Mouse (Mus musculus): ENCODE results near the gene Rgs3. TPM values are rescaled to one million over a fixed set of nuclear protein-coding genes. Genes with fewer than 3 reads are reported as not detected.

Gene Rgs3
- total RNA-seq, 2 experiments from 2014 or later = 45.0 to 46.1 TPM

DNA sequence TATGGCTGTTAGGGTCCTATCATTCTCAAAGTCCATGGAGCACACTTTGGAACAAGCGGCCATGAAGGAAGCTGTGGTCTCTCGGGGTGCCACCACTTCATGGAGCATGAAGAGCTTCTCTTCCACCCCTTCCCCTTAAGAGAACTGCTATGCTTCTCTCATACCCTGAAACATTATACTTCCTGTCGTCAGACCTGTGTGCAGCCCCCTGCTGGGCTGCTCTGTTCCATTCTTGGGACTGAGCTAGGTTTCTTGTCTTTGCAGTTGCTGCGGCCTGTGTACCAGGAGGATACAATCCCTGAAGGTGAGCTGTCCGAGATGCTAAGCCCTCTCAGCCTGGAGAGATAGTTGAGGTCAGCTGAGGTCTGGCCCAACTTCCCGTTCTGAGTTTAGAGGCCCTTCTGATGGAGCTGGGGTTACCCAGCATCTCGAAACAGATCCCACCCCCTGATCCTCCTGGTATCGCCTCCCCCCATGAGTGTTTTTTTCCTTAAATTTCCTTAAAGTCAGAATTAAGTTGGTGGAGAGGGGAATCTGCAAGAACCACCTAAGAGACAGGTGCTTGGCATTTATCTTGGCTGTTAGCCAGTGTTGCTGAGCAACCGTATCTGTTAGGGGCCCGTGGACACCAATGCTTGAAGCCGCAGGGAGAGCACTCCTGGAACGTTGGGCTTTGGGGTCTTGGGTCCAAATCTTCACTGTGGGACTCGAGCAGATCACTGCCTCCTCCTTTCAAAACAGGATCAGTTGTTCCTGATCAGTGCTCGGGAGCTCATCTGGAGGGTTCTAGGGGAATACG, 66.8 kb downstream of the Rgs3 start:
- 0 out of 2 replicates have a peak, but pooled peaks have one; percentile 16 for ATAC-seq (ENCODE audit: poor library complexity, severe bottlenecking)

GRCm38 (mm10) chr4:62627331-62627730, 67.7 kb downstream of the Rgs3 start:
- ATAC-seq (ENCODE audit: poor library complexity, severe bottlenecking) = no peak

- no peak for ATAC-seq (ENCODE audit: poor library complexity, severe bottlenecking)
Measured at GRCm38 (mm10) chr4:62628547-62628946, 68.9 kb downstream of the Rgs3 start.

DNA sequence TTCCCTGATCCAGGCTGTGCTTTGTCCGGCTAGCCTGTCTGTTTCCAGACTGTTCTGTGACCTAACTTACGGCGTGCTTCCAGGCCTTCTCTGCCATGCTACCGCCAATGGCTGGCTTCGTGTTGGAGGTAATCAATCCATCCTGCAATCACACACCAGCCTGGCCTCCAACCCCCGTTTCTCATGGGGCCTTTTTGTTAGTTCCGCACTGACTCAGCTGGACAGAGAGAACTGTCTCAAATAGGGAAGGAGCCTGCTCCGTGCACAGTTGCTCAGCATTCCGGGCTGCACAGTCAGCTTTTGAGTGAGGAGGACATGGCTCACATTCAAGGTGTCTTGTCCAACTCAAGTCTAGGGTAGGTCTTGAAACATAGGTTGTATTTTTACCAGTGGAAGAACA, 69.8 kb downstream of the Rgs3 start:
- peak; percentile 77 for ATAC-seq (ENCODE audit: poor library complexity, severe bottlenecking)

DNA sequence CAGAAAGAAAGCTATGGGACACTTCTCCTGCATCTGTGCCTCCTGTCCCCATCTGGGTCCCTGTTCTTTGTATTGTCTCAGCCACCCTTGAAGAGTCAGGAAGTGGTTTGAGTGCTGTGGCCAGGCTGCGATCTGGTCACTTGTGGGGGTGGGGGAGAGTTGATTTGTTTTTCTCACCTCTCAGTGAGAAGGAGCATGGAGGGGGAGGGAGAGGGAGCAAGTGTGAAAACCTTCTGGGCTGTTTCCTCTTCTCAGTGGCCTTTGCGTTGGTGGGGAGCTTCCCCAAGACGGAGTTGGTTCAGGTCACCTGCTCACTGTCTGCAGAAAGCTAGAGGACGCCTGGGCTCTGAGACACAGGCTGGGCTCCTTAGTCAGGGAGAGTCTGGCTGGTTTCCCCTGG, 70.3 kb downstream of the Rgs3 start:
- ATAC-seq (ENCODE audit: poor library complexity, severe bottlenecking) = peak; percentile 66

DNA sequence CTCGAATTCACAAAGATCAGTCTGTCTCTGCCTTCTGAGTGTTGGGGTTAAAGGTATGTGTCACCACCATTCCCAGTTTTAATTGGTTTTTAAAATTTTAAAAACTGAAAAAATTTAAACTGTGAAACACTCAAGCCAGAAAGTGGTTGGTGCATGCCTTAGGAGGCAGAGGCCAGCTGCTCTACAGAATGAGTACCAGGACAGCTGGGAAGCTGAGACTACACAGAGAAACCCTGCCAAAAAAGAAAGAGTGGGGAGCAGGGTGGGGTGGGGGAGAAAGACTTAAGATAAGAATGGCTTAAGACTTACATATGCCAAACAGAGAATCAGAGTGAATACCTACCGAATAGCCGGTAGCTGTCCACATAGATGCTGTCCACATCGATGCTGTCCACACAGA, 73.6 kb downstream of the Rgs3 start:
- no peak for ATAC-seq (ENCODE audit: poor library complexity, severe bottlenecking)

DNA sequence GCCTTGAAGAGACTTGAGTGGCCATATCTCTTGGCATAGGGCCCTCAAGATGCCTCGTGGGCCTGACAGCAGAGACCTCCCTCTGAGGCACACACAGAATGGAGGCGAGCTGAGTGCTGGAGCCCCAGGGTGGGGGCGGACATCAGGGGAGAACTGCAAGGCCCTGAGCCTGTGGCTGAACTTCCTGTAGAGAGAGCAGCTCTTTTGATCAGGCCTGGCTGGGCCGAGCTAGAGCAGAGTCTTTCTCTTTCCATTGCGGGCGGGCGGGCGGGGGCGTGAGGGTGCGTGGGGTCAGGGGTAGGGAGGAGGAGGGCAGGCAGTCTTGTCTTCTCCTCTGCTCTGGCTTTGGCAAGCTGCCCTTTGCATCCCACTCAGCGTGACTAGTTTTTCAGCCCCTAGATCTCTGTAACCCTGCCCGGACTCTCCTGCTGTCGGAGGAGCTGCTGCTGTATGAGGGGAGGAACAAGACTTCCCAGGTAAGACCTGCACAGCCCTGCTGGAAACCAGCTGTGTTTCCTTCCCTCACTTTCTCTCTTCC, 74.5 kb downstream of the Rgs3 start:
- ATAC-seq (ENCODE audit: poor library complexity, severe bottlenecking) = peak; percentile 34

- no peak for ATAC-seq (ENCODE audit: poor library complexity, severe bottlenecking)
Measured at GRCm38 (mm10) chr4:62634840-62635239, 75.2 kb downstream of the Rgs3 start.

DNA sequence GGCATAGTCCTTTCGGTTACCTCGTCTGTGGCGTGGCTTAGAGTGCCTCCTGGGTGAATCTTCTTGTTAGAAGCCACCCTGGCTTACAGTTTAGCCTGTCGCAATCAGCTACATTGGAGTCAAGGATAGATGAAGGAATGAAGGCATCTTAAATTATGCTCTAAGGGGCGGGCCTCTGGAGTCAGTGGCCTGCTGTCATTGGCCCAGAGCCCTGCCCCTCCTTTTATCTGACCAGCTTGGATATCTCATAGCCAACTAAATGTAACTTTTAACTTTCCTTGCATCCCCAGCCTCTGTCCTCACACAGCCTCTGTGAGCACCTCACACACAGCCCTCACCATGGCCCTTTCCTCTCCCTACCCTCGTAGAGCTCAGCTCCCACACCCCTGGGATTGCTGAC, 76.4 kb downstream of the Rgs3 start:
- ATAC-seq (ENCODE audit: poor library complexity, severe bottlenecking) = no peak

GRCm38 (mm10) chr4:62637856-62638604, 78.4 kb downstream of the Rgs3 start:
- 0 out of 2 replicates have a peak, but pooled peaks have one; percentile 6 for ATAC-seq (ENCODE audit: poor library complexity, severe bottlenecking)

GRCm38 (mm10) chr4:62640496-62641229, 81.0 kb downstream of the Rgs3 start:
- ATAC-seq (ENCODE audit: poor library complexity, severe bottlenecking) = peak; percentile 38

DNA sequence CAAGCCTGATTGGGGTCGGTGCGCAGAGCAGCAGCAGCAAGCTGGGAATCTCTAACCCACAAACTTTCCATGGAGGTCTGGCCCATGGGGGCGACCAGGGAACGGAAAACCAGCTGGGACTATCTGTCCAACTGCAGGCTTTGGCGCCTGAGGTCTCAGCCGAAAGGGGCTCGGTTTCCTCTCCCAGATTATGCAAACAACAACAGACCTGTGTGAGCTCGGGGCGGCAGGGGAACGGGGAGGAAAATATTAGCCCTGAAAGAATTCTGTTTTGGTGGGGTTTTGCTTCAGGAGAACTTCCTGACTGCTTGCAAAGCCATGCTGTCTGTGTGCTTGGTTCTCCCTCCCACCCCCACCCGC, 81.6 kb downstream of the Rgs3 start:
- peak; percentile 13; the same call in 1 of the 2 replicates for ATAC-seq (ENCODE audit: poor library complexity, severe bottlenecking)

- no peak for ATAC-seq (ENCODE audit: poor library complexity, severe bottlenecking)
Measured at GRCm38 (mm10) chr4:62641656-62642055, 82.0 kb downstream of the Rgs3 start.

DNA sequence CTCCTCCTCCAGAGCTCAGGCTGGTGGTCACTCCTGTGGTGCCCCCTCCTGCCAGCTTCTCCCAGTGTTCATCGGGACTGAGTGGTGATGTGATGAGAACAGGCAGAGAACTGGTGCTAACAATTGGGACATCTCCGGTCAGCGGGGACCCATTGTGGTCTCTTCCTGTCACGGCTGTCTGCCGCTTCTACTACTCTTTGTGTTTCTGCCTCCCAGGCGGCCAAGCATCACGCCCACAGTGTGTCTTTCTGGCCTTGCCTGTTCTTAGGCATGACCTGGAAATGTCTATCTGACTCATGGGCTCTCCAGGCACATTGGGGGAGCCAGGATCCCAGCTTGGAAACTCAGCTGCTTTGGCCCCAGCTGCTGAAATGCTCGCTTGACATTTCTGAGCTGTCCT, 83.8 kb downstream of the Rgs3 start:
- ATAC-seq (ENCODE audit: poor library complexity, severe bottlenecking) = no peak

DNA sequence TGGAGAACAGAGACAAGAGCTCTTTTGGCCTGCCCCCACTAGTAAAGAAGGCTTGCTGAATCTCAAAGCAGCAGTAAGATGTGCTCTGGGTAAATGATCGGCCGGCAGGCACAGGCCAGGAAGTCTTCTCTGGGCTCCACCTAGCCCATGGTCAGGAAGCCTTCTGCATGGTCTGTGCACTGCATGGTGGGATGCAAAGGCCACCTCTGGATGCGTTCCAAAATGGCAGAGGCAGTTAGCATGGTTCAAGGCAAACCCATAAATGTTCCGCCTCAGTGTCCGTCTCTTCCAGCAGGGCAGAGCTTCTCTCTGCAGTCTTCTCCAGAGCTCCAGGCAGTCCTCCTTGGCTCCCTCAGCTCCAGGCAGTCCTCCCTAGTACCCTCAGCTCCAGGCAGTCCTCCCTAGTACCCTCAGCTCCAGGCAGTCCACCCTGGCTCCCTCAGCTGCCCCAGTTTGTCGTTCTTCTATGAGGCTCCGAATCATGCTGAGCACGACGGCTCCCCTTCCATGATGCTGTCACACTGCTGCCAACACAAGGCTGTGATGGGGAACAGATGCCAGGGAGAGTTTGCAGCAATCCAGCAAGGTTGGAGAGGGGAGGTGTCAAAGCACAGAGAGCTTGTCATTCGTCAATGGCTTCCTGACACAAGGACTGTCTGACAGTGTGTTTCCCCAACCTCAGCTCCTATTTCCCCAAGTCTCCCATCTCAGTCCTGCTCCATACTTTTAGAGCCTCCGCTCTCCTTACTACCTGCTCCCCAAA, 84.6 kb downstream of the Rgs3 start:
- no peak for ATAC-seq (ENCODE audit: poor library complexity, severe bottlenecking)

DNA sequence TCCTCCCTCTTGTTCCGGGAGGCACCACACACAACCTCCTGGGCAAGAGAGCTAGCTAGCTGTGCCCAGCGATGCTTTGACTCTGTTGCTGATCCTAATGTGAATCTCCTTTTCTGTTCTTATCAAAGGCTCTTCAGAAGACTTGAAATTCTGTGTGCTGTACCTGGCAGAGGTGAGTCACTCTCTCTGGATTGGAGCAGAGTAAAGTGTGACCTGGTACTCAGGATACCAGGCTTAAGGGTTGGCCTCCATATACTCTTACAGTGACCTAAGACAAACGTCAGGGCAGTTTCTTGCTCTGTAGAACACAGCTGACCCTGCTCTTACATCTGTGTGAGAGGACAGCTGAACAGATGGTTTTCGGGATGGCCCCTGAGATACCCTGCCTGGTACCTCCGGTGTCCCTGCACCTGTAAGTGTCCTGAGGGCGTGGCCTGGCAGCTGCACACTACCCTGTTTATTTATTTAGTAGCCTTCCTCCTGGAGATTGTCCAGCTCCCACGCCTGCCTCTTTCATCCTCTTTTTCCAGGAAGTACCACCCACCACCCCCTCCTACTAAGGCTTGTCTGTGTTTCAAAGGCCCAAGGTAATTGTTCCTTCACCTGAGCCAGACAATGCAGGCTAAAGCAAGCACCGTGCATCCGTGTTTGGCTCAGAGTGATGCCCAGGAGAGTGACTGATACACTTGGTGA, 87.1 kb downstream of the Rgs3 start:
- ATAC-seq (ENCODE audit: poor library complexity, severe bottlenecking) = no peak

DNA sequence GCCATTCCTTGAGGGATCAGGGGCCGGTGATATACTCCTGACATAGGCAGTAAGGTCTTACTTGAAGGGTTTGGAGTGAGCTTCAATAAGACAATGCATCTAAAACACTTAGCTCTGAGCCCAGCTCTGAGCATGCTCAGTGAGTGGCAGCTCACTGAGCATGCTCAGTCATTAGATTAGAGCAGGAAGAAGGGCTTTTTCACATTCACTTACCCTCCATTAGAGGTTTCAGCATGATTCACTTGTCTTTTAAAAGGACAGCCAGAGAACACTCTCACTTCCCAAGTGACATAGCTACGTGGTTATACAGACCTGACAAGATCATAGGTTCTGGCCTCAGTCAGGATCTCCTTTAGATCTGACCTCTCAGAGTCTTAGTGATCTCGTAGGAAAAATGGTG, 89.2 kb downstream of the Rgs3 start:
- ATAC-seq (ENCODE audit: poor library complexity, severe bottlenecking) = no peak

DNA sequence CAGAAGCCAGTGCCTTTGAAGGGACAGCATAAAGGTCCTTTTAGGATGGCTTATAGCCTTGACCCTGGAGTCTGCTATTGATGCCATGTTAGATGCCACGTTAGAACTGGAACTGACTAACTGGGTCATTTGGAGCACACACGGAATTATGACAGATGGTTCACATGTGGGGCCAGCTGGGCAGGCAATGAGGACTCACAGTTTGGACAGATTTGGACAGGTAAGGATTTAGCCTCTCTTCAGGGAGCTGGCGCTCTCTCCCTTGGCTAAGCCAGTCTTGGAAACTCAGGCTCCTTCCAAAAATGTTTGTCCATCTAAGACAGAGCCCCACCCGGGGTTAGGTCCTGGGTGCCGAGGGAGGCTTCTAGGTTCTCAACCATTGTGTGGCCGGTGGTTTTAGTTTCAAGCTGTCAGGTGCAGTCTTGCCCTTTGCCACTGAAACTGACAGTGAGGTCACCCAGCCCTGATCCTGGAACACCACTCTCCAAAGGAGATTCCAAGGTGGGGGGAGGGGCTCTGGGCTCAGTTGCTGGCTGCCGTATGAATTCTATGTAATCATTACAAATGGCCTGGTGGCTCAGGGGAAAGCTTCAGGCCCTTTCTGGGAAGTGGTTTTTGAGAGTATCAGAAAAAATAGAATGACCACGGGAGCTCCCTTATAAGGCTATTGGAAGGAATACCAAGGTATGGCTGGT, 90.0 kb downstream of the Rgs3 start:
- no peak for ATAC-seq (ENCODE audit: poor library complexity, severe bottlenecking)

DNA sequence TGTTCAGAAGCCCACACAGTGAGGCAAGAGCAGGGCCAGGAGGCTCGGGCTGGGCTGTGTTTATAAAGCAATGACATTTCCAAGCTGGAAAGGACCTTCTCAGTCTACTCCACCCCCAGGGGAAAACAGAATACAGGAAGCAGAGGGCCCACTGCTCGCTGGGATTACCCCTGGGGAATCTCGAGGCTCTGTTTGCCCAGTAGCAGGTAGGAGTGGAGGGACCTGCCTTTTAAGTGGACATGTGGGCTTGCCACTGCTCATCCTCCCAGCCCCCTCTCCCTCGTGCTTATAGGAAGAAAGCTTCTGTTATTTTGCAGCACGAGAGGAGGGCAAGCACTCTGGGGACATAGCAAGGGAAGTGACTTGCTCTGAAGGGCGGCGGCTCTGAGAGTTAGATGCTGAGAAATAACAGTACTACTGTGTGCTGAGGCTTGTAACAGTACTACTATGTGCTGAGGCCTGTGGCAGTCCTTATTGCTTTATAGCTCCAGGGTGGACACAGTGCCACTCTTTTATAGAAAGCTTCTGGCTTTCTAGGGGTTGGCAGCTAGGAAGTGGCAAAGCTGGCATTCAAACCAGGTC, 91.6 kb downstream of the Rgs3 start:
- ATAC-seq (ENCODE audit: poor library complexity, severe bottlenecking) = no peak
